Mouse (Mus musculus): ENCODE measurements at regions not wholly inside any gene's neighbourhood (a gene's known extent, or its start where the extent isn't known, plus 50 kb on each side); places are given as distances from the start of the nearest gene placed in this dataset.

DNA sequence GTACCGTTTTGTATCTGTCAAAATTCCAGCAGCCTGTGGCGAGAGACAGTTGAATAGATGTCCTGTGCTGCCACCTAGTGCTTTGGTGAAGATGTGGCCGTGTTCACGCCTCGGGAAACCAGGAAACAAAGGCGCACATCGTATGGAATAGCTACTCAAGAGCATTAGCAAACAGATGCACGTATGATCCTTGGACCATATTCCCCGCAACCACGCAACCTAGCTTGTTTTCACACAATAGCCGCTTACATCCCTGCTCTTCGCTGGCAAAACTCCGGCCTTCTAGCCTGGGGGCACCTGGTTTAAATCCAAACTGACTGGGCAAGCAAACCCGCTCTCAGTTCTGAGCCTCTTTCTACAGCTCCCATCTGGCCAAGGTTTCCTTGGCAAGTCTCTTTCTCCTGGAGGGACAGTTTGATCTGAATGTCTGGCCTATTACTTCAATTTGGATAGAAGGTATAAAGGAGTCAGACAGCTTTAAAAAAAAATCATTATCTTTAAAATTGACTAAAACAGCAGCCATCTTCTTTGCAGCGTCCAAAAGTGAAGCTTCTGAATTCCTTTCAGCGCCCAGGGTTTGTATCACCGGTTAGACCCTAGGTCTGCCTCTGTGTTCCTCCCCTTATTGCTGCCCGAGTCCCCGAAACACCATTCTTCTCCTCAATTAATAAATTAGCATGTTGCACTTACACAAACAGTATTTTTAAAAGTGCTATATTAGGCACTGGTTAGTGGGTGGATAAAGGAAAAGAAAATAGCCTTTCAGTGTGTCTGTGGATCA lies 295.0 kb upstream of the Prkd1 start:
- DNase-seq (ENCODE audit: inconsistent age in 2 of 2, low spot score in 1 of 2), result peak; percentile 42 to 78

DNA sequence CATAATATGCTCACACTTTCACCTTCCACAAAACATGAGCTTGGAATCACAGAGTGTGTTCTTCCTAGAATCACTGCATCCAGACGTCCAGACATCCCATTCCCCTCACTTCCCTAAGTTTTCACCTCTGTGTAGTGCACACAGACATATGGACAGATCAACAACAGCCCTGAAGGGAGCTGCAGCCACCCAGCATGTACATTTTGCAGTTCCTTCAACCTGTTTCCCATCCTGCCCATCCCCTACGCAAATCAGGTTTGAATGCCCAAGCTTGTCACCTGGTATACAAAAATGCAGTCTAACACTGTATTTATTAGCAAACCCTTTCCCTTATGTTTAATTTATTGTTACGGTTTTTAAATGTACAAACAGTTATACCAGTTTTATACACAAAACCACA lies 294.4 kb upstream of the Prkd1 start:
- DNase-seq (ENCODE audit: inconsistent age in 2 of 2, low spot score in 1 of 2), result no peak

DNA sequence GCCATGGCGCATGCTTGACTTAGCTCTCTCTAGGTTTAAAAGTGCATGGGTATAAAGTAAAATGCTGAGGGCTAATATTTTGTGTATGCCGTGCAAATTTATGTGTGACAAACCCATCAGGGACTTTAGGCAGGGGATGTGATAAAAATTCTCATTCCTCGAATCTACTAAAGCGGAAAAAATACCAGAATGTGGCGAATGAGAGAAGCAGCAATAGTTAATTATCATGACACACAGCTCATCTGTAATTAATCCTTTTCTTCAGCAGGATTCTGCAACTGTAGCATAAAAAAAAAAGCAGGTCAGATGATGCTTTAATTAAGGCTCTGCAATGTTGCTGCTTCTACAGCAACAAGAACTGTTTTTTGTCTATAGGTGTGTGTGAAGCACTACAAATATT lies 286.6 kb upstream of the Prkd1 start:
- no peak for DNase-seq (ENCODE audit: inconsistent age in 2 of 2, low spot score in 1 of 2)

DNA sequence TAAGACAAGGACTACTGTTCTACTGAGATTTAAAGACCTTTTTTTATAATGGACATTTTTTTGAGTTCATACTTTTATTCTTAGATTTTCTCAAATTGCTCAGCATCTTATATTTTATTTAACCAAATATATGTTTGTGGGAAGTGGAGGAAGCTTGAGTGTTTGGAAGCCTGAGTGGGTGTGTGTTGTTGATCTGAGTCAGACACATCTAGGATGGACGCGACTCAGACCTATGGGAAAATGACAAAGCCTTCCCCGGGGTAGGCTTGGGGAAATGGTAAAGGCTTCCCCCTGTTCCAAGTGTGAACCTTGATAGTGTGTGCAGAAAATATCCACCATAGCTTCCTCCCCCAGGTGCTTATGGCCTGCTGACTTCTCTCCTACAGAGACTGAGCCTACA lies 283.6 kb upstream of the Prkd1 start:
- DNase-seq (ENCODE audit: inconsistent age in 2 of 2, low spot score in 1 of 2), result no peak

DNA sequence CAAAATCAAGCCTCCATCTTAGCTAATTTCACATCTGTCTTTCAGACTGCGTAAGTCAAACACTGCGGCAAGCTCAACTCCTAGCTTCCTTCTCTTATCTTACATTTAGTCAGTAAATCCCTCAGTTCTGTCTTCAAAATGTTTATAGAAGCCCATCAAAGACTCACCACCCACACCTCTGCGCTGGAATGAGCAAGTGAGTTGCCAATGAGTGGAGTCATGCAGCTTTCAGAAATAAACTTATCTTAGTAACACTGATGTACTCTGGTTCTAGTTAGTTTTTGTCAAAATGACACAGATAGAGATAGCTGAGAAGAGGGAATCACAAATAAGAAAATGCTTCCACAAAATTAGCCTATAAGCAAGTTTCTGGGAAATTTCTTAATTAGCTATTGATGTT lies 280.7 kb upstream of the Prkd1 start:
- DNase-seq (ENCODE audit: inconsistent age in 2 of 2, low spot score in 1 of 2), result no peak

DNA sequence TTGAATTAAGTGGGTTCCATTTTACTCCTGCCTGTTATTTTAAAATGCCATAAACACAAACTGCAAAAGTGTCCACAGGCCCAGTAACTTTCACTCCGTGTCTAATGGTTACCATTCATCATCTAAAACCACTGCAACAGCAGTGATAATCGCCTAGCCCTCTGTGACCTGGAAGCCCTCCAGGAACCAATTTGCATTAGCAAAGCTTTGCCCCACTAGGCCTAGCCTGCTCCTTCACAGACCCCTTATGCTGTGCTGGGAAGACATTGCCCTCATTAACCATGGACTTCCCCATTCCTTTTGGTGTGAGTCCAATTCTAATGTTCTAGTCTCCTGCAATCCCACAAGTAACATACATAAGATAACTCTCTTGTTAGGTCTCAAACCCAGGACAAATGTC lies 277.3 kb upstream of the Prkd1 start:
- DNase-seq (ENCODE audit: inconsistent age in 2 of 2, low spot score in 1 of 2), result no peak

DNA sequence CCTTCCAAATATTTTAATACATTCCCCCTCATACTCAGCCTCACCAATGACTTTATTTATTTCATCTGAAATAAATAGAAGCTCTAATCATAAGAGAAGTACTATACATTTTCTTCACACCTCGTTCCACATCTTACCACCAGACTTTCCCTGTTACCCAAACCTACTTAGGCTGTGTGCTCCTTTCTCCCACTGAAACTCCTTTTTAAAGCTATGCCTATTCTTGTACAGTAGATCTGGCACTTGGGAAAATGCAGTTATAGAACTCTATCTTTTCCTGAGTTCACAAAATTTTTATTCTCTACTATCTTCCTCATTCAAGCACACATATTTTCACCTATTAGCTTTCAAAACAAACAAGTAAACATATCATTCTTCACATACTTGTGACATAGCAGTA lies 272.8 kb upstream of the Prkd1 start:
- no peak for DNase-seq (ENCODE audit: inconsistent age in 2 of 2, low spot score in 1 of 2)

DNA sequence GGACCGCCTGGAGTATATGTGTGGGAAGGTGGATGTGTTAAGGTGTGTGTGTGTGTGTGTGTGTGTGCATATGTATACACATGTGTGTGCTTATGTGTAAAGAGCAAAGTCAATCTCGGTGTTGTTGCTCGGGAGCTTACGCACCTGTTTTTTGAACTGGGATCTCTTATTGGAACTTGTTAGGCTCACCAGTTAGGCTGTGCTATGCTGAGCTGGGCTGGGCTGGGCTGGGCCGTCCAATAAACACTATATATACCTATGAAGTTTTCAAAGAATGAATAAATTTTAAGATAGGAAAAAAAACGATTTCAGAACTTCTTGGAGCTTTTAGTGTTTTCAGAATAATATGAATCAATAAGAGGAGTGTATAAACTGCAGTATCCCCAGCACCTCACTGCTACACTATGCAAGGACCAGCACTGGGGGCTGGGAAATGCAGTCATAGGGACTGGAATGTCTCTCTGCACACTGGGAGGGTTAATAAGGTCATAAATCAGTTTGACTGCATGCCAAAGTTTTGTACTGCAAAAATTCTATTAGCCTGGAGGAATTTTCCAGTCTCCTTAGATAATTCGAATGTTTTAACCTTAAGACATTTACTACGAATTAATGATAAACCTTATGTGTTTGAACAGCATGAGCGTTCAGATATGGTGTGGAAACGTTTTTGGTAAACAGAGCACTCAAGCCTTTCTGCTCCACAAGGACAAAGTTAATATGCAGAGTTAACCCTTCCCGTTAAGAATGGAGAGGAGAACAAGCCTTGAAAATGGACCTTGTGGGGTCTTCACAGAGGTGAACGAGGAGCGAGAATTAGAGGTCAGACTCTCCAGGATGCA lies 250.9 kb upstream of the Prkd1 start:
- DNase-seq (ENCODE audit: inconsistent age in 2 of 2, low spot score in 1 of 2), result no peak

DNA sequence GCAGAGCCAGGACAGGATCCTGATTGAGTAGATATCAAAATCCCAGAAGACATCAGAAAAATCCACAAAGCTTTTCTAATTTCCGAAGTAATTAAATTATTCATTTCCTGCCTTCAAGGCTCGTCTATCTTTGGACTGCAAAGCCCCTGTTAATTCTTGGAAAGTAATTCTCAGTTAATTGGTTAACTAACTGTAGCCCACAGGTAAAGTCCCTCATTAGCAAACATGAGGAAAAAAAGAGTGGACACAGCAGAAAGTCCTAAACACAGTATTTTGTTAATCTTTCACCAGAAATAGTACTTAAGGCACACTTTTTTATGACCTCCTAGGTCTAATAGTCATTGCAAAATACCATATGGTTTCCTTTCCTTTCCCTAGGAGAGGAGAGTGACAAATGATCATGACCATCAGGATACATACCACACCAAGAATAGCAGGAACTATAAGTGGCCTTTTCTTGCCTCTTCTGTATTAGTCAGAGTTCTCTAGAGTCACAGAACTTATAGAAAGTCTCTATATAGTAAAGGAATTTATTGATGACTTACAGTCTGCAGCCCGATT lies 248.8 kb upstream of the Prkd1 start:
- no peak for DNase-seq (ENCODE audit: inconsistent age in 2 of 2, low spot score in 1 of 2)

DNA sequence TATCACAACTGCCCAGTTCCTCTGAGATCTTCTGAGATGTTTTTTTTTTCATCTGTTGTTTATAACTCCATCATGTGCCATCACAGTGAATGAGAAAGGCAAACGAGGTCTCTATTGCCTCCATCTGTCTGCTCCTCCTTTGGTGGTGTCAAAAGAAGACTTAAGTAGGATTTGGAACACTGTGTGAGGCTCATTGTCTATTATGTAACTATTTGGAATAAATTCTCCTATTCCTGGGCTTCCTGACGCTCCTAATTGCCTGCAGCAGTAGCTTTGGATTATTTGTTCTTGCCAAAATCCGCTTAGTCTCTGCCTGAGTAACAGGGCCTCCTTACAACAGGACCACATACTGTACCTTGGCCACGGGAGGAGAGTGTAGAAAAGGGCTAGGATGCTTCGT lies 244.7 kb upstream of the Prkd1 start:
- DNase-seq (ENCODE audit: inconsistent age in 2 of 2, low spot score in 1 of 2), result no peak

DNA sequence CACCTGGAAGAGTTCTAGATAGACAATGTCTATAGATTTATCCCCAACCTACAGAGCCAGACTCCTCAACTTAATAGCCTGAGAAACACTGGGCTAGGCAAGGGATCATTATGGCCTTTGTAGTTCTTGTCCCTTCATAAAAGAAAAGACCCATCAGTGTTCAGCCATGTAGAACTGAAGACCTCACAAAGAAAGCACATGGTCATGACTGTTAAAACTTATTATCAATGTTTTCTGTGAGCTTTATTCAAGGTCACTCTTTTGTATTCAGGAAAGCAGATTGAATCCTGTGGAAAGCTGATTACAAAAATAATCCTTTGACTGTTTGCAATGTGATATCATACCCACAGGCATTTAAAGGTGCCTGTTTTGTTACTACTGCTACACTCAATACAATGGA lies 226.9 kb upstream of the Prkd1 start:
- no peak for DNase-seq (ENCODE audit: inconsistent age in 2 of 2, low spot score in 1 of 2)

DNA sequence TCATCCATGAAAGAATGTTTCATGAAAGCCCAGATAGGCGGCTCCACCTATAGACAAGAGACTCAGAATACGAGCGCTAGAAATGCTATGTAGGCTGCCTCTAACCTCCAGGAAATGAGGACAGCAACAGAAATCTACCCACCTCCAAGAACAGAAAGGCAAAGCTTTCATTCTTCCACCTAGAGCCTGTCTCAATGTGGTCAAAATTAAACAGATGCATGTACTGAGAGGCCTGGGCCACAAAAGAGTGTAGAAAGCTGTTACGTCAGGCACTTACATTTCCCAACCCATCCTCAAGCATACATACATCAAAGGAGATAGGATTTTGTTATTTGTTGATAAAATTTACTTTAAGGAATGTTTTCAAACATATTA lies 225.1 kb upstream of the Prkd1 start:
- DNase-seq (ENCODE audit: inconsistent age in 2 of 2, low spot score in 1 of 2), result no peak

DNA sequence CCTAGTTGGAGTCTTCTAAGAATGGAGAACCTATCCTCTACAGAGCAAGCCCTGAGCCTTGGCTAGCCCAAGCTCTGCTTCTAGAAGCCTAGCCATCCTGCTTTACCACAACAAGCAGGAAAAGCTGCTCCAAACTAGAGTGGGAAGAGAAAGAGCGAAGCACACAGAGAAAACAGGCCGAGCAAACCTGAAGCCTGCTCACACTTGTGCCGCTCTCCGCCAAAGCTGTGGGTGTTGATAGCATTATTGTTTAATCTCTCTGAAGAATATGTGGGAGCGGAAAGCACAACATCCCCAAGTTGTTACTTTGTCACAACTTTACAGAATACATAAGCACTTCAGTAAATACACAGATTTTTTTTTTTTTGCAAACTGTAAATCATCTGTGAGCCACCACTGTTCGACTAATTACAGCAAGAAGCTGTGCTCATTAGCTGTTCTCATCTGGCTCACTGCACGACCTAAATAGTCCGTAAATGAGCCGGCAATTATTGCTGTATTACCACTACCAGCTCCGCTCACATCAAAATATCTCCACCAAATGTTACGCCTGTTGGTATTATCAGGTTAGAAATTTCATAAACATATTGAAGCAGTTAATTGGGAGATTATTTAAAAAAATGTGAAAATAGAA lies 224.6 kb upstream of the Prkd1 start:
- DNase-seq (ENCODE audit: inconsistent age in 2 of 2, low spot score in 1 of 2), result no peak

DNA sequence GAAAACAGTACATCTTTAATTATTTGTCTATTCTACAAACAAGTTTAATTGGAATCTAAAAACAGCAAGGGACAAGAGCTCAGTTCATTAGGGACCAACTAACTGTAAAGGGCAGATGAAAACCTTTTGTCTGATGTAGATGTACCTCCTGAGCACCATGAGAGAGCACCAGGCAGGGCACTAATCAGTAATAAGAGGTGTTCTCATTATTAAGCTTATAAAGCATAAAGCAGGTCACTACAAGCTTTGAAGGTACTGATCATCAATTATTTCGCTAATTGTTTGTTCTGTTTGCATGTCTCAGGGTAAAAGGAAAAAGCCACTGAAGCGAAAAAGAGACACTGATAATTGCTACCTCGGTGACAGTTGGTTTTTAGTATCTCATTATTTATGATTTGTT lies 202.7 kb upstream of the Prkd1 start:
- DNase-seq (ENCODE audit: inconsistent age in 2 of 2, low spot score in 1 of 2), result no peak

DNA sequence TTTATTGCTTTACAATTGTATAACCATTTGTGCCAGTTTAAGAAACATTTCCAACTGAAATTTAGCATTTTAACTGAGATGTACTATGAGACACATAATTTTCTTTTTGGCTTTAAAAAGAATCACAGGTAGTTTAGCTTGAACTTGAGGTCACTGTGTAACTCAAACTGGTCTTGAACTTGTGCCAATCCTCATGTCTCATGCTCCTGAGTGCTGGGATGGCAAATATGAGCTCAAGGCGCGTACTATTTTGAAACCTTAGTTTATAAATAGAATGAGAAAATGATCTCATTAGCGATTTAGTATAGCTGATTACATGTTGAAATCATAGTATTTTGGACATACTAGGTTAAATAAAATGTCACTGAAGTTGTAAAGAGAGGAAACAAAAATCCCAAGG lies 199.1 kb upstream of the Prkd1 start:
- no peak for DNase-seq (ENCODE audit: inconsistent age in 2 of 2, low spot score in 1 of 2)

DNA sequence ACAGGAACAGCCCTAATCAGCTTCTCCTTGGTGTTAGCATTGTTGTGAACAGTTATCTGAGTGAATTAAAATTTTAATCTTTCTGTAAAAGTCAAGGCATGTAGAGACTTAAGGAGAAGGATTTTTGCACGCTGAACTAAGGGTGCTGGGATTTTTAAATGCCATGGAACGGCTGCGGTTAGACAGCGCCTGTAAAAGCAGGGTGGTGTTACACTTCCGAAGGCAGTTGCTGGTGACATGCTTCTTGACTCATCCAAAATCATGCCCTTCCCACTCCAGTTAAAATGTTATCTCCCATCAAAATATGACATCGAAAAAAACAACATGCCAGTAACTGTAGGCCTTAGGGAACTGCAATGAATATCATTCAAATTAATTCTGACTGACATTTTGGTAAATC lies 193.8 kb upstream of the Prkd1 start:
- no peak for DNase-seq (ENCODE audit: inconsistent age in 2 of 2, low spot score in 1 of 2)

DNA sequence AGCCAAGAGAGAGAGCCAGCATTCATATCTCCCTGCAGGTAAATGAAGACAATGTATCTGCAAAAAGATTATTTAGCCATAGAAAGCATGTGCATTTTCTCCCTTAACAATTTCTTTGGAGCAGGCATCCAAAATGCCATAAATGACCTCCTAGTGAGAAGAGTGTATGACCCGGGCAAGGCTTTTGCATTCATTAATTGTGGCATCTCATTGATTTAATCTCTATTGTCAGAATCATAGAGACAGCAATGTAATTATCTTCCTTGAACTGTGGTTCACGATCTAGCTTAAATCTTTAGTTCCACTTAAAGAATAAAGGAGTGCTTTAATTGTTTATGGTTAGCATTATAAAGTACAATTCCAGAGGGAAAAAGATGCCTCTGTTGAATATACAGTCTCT lies 190.5 kb upstream of the Prkd1 start:
- DNase-seq (ENCODE audit: inconsistent age in 2 of 2, low spot score in 1 of 2), result no peak

DNA sequence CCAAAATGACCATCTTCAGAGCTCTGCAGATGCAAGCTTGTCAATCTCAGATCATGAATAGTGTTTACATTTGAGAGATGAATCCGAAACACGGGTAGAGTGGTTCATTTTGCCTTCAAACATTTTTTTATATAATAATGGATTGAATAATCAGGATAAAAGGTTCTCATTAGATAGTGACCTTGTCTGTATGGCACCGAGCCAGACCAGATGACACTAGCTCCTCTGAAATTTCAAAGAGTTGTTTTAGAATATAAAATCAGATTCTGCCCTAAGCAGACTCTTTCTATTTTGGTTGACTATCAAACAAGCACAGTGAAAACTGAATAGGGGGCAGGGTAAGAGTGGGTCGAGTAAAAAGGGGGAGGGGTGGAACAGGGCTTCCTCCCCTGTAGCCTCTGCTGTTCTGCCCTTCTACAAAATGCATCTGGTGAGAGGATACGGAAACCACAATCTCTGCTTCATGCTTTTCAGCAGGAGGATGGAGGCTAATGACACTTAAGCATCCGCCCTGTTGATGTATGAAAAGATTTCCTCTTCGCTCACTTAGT lies 159.9 kb upstream of the Prkd1 start:
- peak; percentile 47 to 60 for DNase-seq (ENCODE audit: inconsistent age in 2 of 2, low spot score in 1 of 2)

DNA sequence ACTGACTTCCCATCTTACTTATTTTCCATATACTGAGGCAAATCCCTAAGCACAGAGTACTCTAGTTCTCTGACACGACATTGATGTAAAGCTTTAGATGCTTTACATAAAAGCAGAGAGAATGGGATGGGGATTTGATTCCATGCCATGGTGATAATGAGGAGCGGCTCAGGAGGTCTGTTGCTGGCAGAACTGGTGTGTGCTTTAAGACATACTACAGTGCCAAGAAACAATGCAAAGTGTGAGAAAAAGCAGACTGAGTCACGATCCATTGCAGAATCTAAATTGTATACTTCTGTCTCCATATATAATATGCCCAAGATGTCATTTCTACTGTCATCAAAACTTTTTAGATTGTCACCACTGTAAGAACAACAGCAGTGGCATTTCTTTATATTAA lies 155.5 kb upstream of the Prkd1 start:
- DNase-seq (ENCODE audit: inconsistent age in 2 of 2, low spot score in 1 of 2), result no peak

DNA sequence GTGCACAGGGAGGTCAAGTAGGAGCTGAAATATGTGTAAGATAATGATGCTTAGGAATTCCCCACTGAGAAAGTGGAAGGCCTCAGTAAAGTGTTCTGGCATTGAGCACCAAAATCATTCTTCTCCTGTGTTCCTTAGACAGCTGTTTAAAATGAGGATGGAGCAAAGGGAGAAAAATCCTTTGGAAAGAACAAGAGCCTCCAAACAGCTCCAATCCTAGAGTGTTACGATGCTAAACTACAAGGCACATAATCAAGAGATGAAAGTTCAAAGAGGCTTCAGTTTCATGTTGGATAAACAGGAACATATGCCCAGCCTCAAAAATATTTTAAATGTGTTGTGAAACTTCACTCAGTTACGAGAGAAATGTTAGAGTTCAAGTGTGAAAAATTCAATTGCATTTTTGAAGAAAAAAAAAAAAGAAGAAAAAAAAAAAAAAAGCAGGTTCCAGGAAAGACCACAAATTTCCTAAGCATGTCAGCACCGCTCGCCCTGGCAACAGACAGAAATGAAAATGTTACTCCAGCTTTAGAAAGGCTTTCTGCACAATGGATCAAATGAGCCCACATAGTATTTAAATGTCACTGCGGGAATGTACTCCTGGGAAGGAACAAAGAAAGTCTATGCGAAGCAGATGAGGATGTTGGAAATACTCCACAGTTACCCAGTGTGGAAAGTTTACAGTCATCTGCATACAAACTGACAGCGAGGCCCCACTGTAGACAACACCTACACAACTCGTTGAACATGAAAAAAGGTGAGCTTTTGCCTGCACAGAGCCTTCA lies 116.5 kb upstream of the Prkd1 start:
- DNase-seq (ENCODE audit: inconsistent age in 2 of 2, low spot score in 1 of 2), result no peak

DNA sequence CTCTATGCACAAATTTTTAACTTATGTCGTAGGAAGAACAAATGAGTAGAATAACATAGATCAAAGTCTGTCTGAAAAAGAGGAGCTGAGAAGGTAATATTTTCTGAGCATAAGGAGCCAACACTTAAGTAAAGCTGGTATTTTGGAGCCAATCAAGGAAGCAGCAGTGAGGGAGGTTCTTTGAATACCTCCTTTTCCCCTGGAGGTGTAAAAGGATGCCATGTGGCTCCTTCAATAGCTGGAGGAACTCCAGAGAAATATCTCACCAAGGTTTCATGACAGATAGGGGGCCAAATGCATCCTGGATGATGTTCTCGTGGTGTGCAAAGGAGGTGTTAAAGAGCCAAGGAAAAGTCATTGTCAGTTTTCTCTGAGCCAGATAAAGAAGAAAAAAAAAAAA lies 115.6 kb upstream of the Prkd1 start:
- no peak for DNase-seq (ENCODE audit: inconsistent age in 2 of 2, low spot score in 1 of 2)

Measured in adrenal gland, adult (tissue).